Mouse (Mus musculus): ENCODE data around the gene Snrnp200. TPM values are rescaled to one million over a fixed set of nuclear protein-coding genes. Genes with fewer than 3 reads are reported as not detected.

Gene Snrnp200
- polyA plus RNA-seq, 1 experiment, result 44.1 TPM

- TF ChIP-seq POLR2A (IDR thresholded peaks at IDR 0.05; ENCODE audit: borderline replicate concordance, low read depth, low read length) (no peak), CTCF (IDR thresholded peaks at IDR 0.05; ENCODE audit: low read depth, low read length) (no peak)
- no peak overlapping the region for H3K4me3 ChIP-seq (ENCODE audit: insufficient read depth, low read length)
- H3K4me1 ChIP-seq (ENCODE audit: control insufficient read depth, insufficient read depth, low read length), result no peaks in the 10 kb centered on the region
- no peak overlapping the region for H3K27ac ChIP-seq (ENCODE audit: insufficient read depth, low read depth, low read length)
These were observed 9.6 kb downstream of the Snrnp200 start for GRCm38 (mm10) chr2:127217746-127218145.

GRCm38 (mm10) chr2:127225261-127225660 lies 17.1 kb downstream of the Snrnp200 start:
- TF ChIP-seq CTCF (IDR thresholded peaks at IDR 0.05; ENCODE audit: low read depth, low read length), result no peak
- TF ChIP-seq POLR2A (IDR thresholded peaks at IDR 0.05; ENCODE audit: borderline replicate concordance, low read depth, low read length), result no peak
- Histone ChIP-seq H3K4me3 (ENCODE audit: insufficient read depth, low read length) (no peak overlapping the region), H3K4me1 (ENCODE audit: control insufficient read depth, insufficient read depth, low read length) (no peaks in the 10 kb centered on the region), H3K27ac (ENCODE audit: insufficient read depth, low read depth, low read length) (no peak overlapping the region)

DNA sequence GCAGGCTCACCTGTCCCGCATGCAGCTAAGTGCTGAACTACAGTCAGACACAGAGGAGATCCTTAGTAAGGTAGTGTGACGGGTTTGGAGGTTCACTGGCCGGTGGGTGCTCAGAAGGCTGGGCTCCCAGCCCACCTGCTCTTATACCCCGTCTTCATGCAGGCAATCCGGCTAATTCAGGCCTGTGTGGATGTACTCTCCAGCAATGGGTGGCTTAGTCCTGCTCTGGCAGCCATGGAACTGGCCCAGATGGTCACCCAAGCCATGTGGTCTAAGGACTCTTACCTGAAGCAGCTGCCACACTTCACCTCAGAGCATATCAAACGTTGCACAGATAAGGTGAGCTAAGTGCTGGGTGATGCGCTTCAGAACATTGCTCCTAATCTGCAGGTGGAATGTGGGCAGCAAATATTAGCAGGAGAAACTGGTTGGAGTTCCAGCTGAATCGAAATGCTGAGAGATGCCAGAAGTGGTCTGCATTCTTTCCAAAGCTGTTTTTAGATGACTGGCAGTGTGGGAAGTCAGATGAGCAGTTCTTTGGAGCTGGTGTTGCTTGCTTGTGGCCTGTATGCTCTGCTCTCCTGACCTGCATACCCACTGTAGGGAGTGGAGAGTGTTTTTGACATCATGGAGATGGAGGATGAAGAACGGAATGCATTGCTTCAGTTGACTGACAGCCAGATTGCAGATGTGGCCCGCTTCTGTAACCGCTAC lies 29.9 kb downstream of the Snrnp200 start:
- H3K4me1 ChIP-seq (ENCODE audit: control insufficient read depth, insufficient read depth, low read length), result no peaks in the 10 kb centered on the region
- H3K4me3 ChIP-seq (ENCODE audit: insufficient read depth, low read length), result no peak overlapping the region
- no peak overlapping the region for H3K27ac ChIP-seq (ENCODE audit: insufficient read depth, low read depth, low read length)
- no peak for TF ChIP-seq CTCF (IDR thresholded peaks at IDR 0.05; ENCODE audit: low read depth, low read length)
- TF ChIP-seq POLR2A (IDR thresholded peaks at IDR 0.05; ENCODE audit: borderline replicate concordance, low read depth, low read length), result no peak

DNA sequence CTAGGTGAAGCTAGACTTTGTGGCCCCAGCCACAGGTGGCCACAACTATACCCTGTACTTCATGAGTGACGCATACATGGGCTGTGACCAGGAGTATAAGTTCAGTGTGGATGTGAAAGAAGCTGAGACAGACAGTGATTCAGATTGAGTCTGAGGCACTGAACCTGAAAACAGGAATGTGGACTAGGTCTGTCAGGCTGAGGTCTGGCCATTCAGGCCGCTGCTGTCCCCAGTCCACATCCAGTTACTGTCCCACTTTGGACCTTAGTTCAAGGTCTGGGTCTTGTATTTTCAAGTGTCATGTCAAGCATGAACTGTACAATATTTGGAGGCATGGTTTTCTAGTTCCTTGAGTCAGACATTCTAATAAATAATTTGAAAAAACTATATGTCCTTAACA lies 31.9 kb downstream of the Snrnp200 start:
- Histone ChIP-seq H3K4me1 (ENCODE audit: control insufficient read depth, insufficient read depth, low read length) (no peaks in the 10 kb centered on the region), H3K4me3 (ENCODE audit: insufficient read depth, low read length) (no peak overlapping the region), H3K27ac (ENCODE audit: insufficient read depth, low read depth, low read length) (no peak overlapping the region)
- TF ChIP-seq POLR2A (IDR thresholded peaks at IDR 0.05; ENCODE audit: borderline replicate concordance, low read depth, low read length), result no peak
- no peak for TF ChIP-seq CTCF (IDR thresholded peaks at IDR 0.05; ENCODE audit: low read depth, low read length)

GRCm38 (mm10) chr2:127247592-127248333 lies 39.6 kb downstream of the Snrnp200 start, which contains the start of the genes Ciao1 and Tmem127:
Ciao1 (minus strand) TSS chr2:127247816.
Tmem127 (plus strand) TSS chr2:127247908.
- peak within 1 kb of the TSS; percentile 60 for H3K27ac ChIP-seq (ENCODE audit: insufficient read depth, low read depth, low read length)
- H3K4me1 ChIP-seq (ENCODE audit: control insufficient read depth, insufficient read depth, low read length), result peaks cover 36% of the 10 kb centered on the region
- H3K4me3 ChIP-seq (ENCODE audit: insufficient read depth, low read length), result peak within 1 kb of the TSS; percentile 98
- TF ChIP-seq CTCF (IDR thresholded peaks at IDR 0.05; ENCODE audit: low read depth, low read length) (no peak), POLR2A (IDR thresholded peaks at IDR 0.05; ENCODE audit: borderline replicate concordance, low read depth, low read length) (no peak)

DNA sequence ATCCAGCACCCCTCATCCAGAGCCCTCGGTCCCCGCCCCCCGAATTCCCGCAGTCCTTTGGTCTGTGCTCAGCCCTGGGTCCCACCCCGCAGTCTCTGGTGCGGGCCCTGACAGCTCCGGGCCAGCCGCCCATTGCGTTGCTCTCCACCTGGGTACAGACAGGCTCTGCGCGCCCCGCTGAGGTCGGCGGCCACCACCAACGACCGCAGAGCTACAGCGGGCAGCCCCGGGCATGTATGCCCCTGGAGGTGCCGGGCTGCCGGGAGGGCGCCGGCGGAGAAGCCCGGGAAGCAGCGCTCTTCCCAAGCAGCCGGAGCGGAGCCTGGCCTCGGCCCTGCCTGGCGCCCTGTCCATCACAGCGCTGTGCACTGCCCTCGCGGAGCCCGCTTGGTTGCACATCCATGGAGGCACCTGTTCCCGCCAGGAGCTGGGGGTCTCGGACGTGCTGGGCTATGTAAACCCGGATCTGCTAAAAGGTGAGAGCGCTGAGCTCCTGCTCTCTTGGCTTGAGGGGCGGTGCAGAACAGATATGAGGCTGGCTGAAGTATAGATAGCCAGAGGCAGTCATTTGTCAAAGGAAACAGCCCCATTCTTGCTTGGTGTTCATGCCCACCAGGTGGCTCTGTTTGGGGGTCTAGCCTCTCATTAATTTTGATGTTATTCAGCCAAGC lies 40.3 kb downstream of the Snrnp200 start:
- Histone ChIP-seq H3K27ac (ENCODE audit: insufficient read depth, low read depth, low read length) (no peak overlapping the region), H3K4me1 (ENCODE audit: control insufficient read depth, insufficient read depth, low read length) (peaks cover 39% of the 10 kb centered on the region), H3K4me3 (ENCODE audit: insufficient read depth, low read length) (peak overlapping the region; percentile 98)
- no peak for TF ChIP-seq CTCF (IDR thresholded peaks at IDR 0.05; ENCODE audit: low read depth, low read length)
- TF ChIP-seq POLR2A (IDR thresholded peaks at IDR 0.05; ENCODE audit: borderline replicate concordance, low read depth, low read length), result no peak

- Histone ChIP-seq H3K4me3 (ENCODE audit: insufficient read depth, low read length) (no peak overlapping the region), H3K4me1 (ENCODE audit: control insufficient read depth, insufficient read depth, low read length) (peaks cover 39% of the 10 kb centered on the region), H3K27ac (ENCODE audit: insufficient read depth, low read depth, low read length) (no peak overlapping the region)
- TF ChIP-seq CTCF (IDR thresholded peaks at IDR 0.05; ENCODE audit: low read depth, low read length) (no peak), POLR2A (IDR thresholded peaks at IDR 0.05; ENCODE audit: borderline replicate concordance, low read depth, low read length) (no peak)
These were observed 42.3 kb downstream of the Snrnp200 start for GRCm38 (mm10) chr2:127250291-127251008.

GRCm38 (mm10) chr2:127251457-127251856 lies 43.3 kb downstream of the Snrnp200 start:
- no peak for TF ChIP-seq CTCF (IDR thresholded peaks at IDR 0.05; ENCODE audit: low read depth, low read length)
- TF ChIP-seq POLR2A (IDR thresholded peaks at IDR 0.05; ENCODE audit: borderline replicate concordance, low read depth, low read length), result no peak
- Histone ChIP-seq H3K4me3 (ENCODE audit: insufficient read depth, low read length) (no peak overlapping the region), H3K27ac (ENCODE audit: insufficient read depth, low read depth, low read length) (no peak overlapping the region), H3K4me1 (ENCODE audit: control insufficient read depth, insufficient read depth, low read length) (peaks cover 34% of the 10 kb centered on the region)

GRCm38 (mm10) chr2:127251880-127252527 lies 43.8 kb downstream of the Snrnp200 start:
- no peak for TF ChIP-seq CTCF (IDR thresholded peaks at IDR 0.05; ENCODE audit: low read depth, low read length)
- no peak for TF ChIP-seq POLR2A (IDR thresholded peaks at IDR 0.05; ENCODE audit: borderline replicate concordance, low read depth, low read length)
- Histone ChIP-seq H3K27ac (ENCODE audit: insufficient read depth, low read depth, low read length) (no peak overlapping the region), H3K4me3 (ENCODE audit: insufficient read depth, low read length) (no peak overlapping the region), H3K4me1 (ENCODE audit: control insufficient read depth, insufficient read depth, low read length) (peaks cover 34% of the 10 kb centered on the region)
